24 mouse cellular contexts compared by ENCODE assay signal in genomic region chr1:39398284-39398683, GRCm38 (mm10).
"Had no signal": no experiment of that assay in that cellular context is flagged by ENCODE, and none has a peak within 500 bp of the region (broad histone marks: within the 10 kb centered on the region; RNA-seq: fewer than 3 reads in every experiment).

No protein-coding gene starts in this region.

- H3K9me3 ChIP-seq: heart, embryonic 10.5 days; hindbrain, embryonic 12.5 days; intestine, embryonic 15.5 days; limb, embryonic 10.5 days had no signal

- H3K27ac ChIP-seq: hindbrain, embryonic 12.5 days; hindbrain, embryonic 14.5 days; intestine, embryonic 15.5 days; layer of hippocampus, adult 2 months; left cerebral cortex, adult 2 months; limb, embryonic 10.5 days; limb, embryonic 12.5 days had no signal

- H3K36me3 ChIP-seq: intestine, embryonic 15.5 days; limb, embryonic 10.5 days; limb, embryonic 12.5 days had no signal

- H3K4me1 ChIP-seq: hindbrain, embryonic 12.5 days; intestine, embryonic 15.5 days; limb, embryonic 10.5 days had no signal

- H3K9ac ChIP-seq: heart, embryonic 12.5 days; hindbrain, embryonic 12.5 days; hindbrain, embryonic 14.5 days; intestine, embryonic 15.5 days; limb, embryonic 12.5 days had no signal

- H3K4me2 ChIP-seq: heart, embryonic 12.5 days; hindbrain, embryonic 12.5 days; hindbrain, embryonic 14.5 days; intestine, embryonic 15.5 days; limb, embryonic 12.5 days had no signal

- ATAC-seq: forebrain, embryonic 16.5 days; hindbrain, embryonic 16.5 days; inflammation-experienced regulatory T-cells, adult 6 months; intestine, embryonic 15.5 days; intestine, postnatal 0 days had no signal

- H3K27me3 ChIP-seq: heart, embryonic 12.5 days; hindbrain, embryonic 12.5 days; intestine, embryonic 15.5 days; limb, embryonic 12.5 days had no signal

- DNase-seq: gastrocnemius, adult 2 months; gastrocnemius, postnatal 10 days; gastrocnemius, postnatal 25 days; heart, adult 18-20 months; heart, postnatal 10 days; heart, postnatal 4 days; kidney, adult 18-20 months; kidney, adult 8-10 months; kidney, postnatal 10 days; kidney, postnatal 25 days; kidney, postnatal 4 days had no signal

- H3K4me3 ChIP-seq: gastrocnemius, adult 2 months; heart, embryonic 10.5 days; heart, embryonic 12.5 days; hindbrain, embryonic 12.5 days; intestine, embryonic 15.5 days; layer of hippocampus, adult 2 months; left cerebral cortex, adult 2 months; limb, embryonic 10.5 days; limb, embryonic 12.5 days had no signal
